ENCODE assay signal across 8 mouse cellular contexts in genomic region chr3:128088207-128088606, GRCm38 (mm10).
A peak's percentile ranks its signal among the peaks of the same experiment; 100 is the strongest.
DNase-seq lines count a peak whose midpoint lies in the region; ATAC-seq and TF ChIP-seq lines count a peak whose summit lies in the region.

No protein-coding gene starts in this region.

- 0 out of 2 replicates have a peak, but pooled peaks have one; percentile 42 for ATAC-seq in heart, embryonic 12.5 days (ENCODE audit: insufficient number of reproducible peaks, low FRiP score)
- ATAC-seq in frontal cortex, adult (ENCODE audit: low TSS enrichment): peak; percentile 100
- ATAC-seq in kidney, postnatal 0 days (replicated peaks; ENCODE audit: low FRiP score, low read depth): peak; percentile 85
- ATAC-seq in liver, postnatal 0 days: no peak
- ATAC-seq in inflammation-experienced regulatory T-cells, adult 6 months: no peak

- H3K4me2 ChIP-seq in heart, embryonic 12.5 days: no peak overlapping the region
- no peak overlapping the region for H3K4me2 ChIP-seq in kidney, postnatal 0 days (ENCODE audit: low read length)
- H3K4me2 ChIP-seq in liver, postnatal 0 days (ENCODE audit: low read depth, low read length): no peak overlapping the region

- TF ChIP-seq EP300 in liver, postnatal 0 days (IDR thresholded peaks at IDR 0.05; ENCODE audit: low read depth): no peak

- peak; percentile 80 for TF ChIP-seq CTCF in kidney, postnatal 0 days (IDR thresholded peaks at IDR 0.05; ENCODE audit: low read depth)
- TF ChIP-seq CTCF in liver, postnatal 0 days (IDR thresholded peaks at IDR 0.05; ENCODE audit: low read depth): peak; percentile 65

- intact Hi-C loops in heart, postnatal 25 days (cut with DNase I): loop anchor here (5.0 kb wide), 1 partner anchor 249 kb away; no protein-coding TSS in a partner anchor

- no peaks in the 10 kb centered on the region for H3K36me3 ChIP-seq in heart, embryonic 12.5 days
- H3K36me3 ChIP-seq in kidney, postnatal 0 days (ENCODE audit: insufficient read depth, low read length): no peaks in the 10 kb centered on the region
- H3K36me3 ChIP-seq in liver, postnatal 0 days (replicated peaks; ENCODE audit: insufficient read depth, low read length): no peaks in the 10 kb centered on the region

- no peak overlapping the region for H3K9ac ChIP-seq in heart, embryonic 12.5 days
- H3K9ac ChIP-seq in kidney, postnatal 0 days (ENCODE audit: low read depth, low read length): no peak overlapping the region
- no peak overlapping the region for H3K9ac ChIP-seq in liver, postnatal 0 days (replicated peaks)

- no peak for DNase-seq in heart, postnatal 25 days (ENCODE audit: low spot score)
- peak; percentile 8 for DNase-seq in adrenal gland, postnatal 25 days
- DNase-seq in kidney, postnatal 0 days (ENCODE audit: low spot score): peak; percentile 84
- DNase-seq in liver, postnatal 0 days: peak; percentile 19
- peak; percentile 10 for DNase-seq in ovary, postnatal 14 days (ENCODE audit: low spot score)

- 0 out of 2 replicates have a peak, but pooled peaks cover 3% of the 10 kb centered on the region for H3K9me3 ChIP-seq in heart, embryonic 12.5 days (replicated peaks)
- H3K9me3 ChIP-seq in kidney, postnatal 0 days (replicated peaks; ENCODE audit: low read length): no peaks in the 10 kb centered on the region
- H3K9me3 ChIP-seq in liver, postnatal 0 days (ENCODE audit: low read length): no peaks in the 10 kb centered on the region

- no peak overlapping the region for H3K27ac ChIP-seq in heart, embryonic 12.5 days (ENCODE audit: poor library complexity, severe bottlenecking)
- no peak overlapping the region for H3K27ac ChIP-seq in kidney, postnatal 0 days
- H3K27ac ChIP-seq in liver, postnatal 0 days (ENCODE audit: low read depth): no peak overlapping the region

- 29% methylated on average over 4 of the region's 4 CpGs for WGBS in heart, embryonic 12.5 days
- WGBS in kidney, postnatal 0 days: 14% methylated on average over 4 of the region's 4 CpGs
- WGBS in liver, postnatal 0 days (ENCODE audit: insufficient replicate concordance): 33% methylated on average over 4 of the region's 4 CpGs

- no peaks in the 10 kb centered on the region for H3K4me1 ChIP-seq in heart, embryonic 12.5 days (replicated peaks)
- H3K4me1 ChIP-seq in kidney, postnatal 0 days (replicated peaks; ENCODE audit: insufficient read depth, low read length): no peaks in the 10 kb centered on the region
- no peaks in the 10 kb centered on the region for H3K4me1 ChIP-seq in liver, postnatal 0 days (ENCODE audit: insufficient read depth)

- no peak overlapping the region for H3K4me3 ChIP-seq in heart, embryonic 12.5 days
- no peak overlapping the region for H3K4me3 ChIP-seq in kidney, postnatal 0 days (replicated peaks; ENCODE audit: low read depth, low read length)
- H3K4me3 ChIP-seq in liver, postnatal 0 days (ENCODE audit: low read depth, low read length): no peak overlapping the region

- no peaks in the 10 kb centered on the region for H3K27me3 ChIP-seq in heart, embryonic 12.5 days (replicated peaks)
- no peaks in the 10 kb centered on the region for H3K27me3 ChIP-seq in kidney, postnatal 0 days (ENCODE audit: insufficient read depth, low read length)
- no peaks in the 10 kb centered on the region for H3K27me3 ChIP-seq in liver, postnatal 0 days (ENCODE audit: insufficient read depth, low read length)

Comparison
In these comparisons a context has a peak if more than half of its experiments do, and no peak if none do; other contexts are left out.
1. ATAC-seq: peak in heart, embryonic 12.5 days (single experiment), frontal cortex, adult (single experiment) and kidney, postnatal 0 days (single experiment); none in liver, postnatal 0 days (single experiment) and inflammation-experienced regulatory T-cells, adult 6 months (single experiment).